Mouse (Mus musculus): ENCODE results near the gene Lurap1.

The Lurap1 gene

GRCm38 (mm10) chr4:116142269-116142668, 8.9 kb downstream of the Lurap1 start:
- POLR2A ChIA-PET = interaction anchor here in 3 of 4 experiments (0.6 to 2.7 kb wide), 4 partner anchors 12 to 534 kb away, joined by 3 to 10 read pairs (median 3); partner anchors contain the start of genes Gpbp1l1 (in 1 of the 3), Lrrc41 (in 1 of the 3) and Uqcrh (in 1 of the 3)
- CTCF ChIA-PET = no interaction called here

DNA sequence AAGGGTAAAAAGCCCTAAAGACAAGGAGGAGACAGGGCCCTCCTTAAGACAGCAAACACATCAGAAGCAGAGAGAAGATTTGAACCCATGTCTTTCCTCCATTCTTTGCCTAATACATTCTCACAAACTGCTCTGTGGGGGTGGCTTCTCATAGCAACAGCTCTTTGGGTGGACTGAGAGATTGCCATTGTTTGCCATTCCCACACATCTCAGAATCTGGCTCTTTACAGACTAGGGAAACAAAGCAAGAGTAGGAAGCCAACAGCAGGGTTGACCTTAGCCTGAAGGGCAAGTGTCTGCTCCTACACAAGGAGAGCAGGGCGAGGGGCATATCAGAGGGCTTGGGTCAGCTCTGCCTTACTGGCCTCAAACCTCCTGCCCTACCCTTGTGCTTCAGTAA, 9.4 kb downstream of the Lurap1 start:
- POLR2A ChIA-PET = interaction anchor here in 2 of 4 experiments (0.9 to 2.5 kb wide), 6 partner anchors 11 to 416 kb away, joined by 3 to 15 read pairs (median 3); partner anchors contain the start of genes Gpbp1l1 (in 1 of the 2), Nsun4 (in 1 of the 2), Pomgnt1 (in 1 of the 2) and Rad54l (in 1 of the 2)
- CTCF ChIA-PET = no interaction called here

- POLR2A ChIA-PET = interaction anchor here in 2 of 4 experiments (0.5 to 2.6 kb wide), 16 partner anchors 10 to 544 kb away, joined by 3 to 15 read pairs (median 4); partner anchors contain the start of genes Nsun4 (in 2 of the 2), Pomgnt1 (in 2 of the 2), Rad54l (in 2 of the 2) and Gpbp1l1 (in 1 of the 2)
- CTCF ChIA-PET = interaction anchor here in 1 of 4 experiments (0.6 kb wide), 1 partner anchor 17 kb away, joined by 3 read pairs; no protein-coding TSS in a partner anchor
Measured at GRCm38 (mm10) chr4:116140801-116141574, 10.2 kb downstream of the Lurap1 start.

GRCm38 (mm10) chr4:116137421-116137996, 13.6 kb downstream of the Lurap1 start:
- POLR2A ChIA-PET = interaction anchor here (0.5 to 2.3 kb wide), 20 partner anchors 8 to 275 kb away, joined by 3 to 13 read pairs (median 4); partner anchors contain the start of genes Pomgnt1 (in 3 of the 4), Rad54l (in 3 of the 4), Tspan1 (in 2 of the 4) and Lurap1 (in 1 of the 4)

GRCm38 (mm10) chr4:116134990-116135389, 16.1 kb downstream of the Lurap1 start:
- POLR2A ChIA-PET = interaction anchor here (0.7 to 3.4 kb wide), 17 partner anchors 9 to 106 kb away, joined by 3 to 20 read pairs (median 4); partner anchors contain the start of genes Pomgnt1 (in 4 of the 4), Rad54l (in 3 of the 4) and Pik3r3 (in 2 of the 4)
- CTCF ChIA-PET = interaction anchor here (0.5 to 1.8 kb wide), 22 partner anchors 8 to 313 kb away, joined by 3 to 10 read pairs (median 4); partner anchors contain the start of genes Pomgnt1 (in 2 of the 4), Rad54l (in 2 of the 4), 1700042G07Rik (in 1 of the 4) and Gm49337 (in 1 of the 4)

More at GRCm38 (mm10) chr4:116137421-116137996, 13.6 kb downstream of the Lurap1 start:
- CTCF ChIA-PET = interaction anchor here in 3 of 4 experiments (0.5 to 1.4 kb wide), 5 partner anchors 14 to 488 kb away, joined by 3 to 5 read pairs (median 3); partner anchors contain the start of genes Pomgnt1 (in 1 of the 3) and Rad54l (in 1 of the 3)

GRCm38 (mm10) chr4:116133126-116133525, 18.0 kb downstream of the Lurap1 start:
- POLR2A ChIA-PET = interaction anchor here in 3 of 4 experiments (0.6 to 3.4 kb wide), 7 partner anchors 10 to 537 kb away, joined by 3 to 20 read pairs (median 3); partner anchors contain the start of genes Lrrc41 (in 1 of the 3), Pik3r3 (in 1 of the 3), Pomgnt1 (in 1 of the 3) and Rad54l (in 1 of the 3)

DNA sequence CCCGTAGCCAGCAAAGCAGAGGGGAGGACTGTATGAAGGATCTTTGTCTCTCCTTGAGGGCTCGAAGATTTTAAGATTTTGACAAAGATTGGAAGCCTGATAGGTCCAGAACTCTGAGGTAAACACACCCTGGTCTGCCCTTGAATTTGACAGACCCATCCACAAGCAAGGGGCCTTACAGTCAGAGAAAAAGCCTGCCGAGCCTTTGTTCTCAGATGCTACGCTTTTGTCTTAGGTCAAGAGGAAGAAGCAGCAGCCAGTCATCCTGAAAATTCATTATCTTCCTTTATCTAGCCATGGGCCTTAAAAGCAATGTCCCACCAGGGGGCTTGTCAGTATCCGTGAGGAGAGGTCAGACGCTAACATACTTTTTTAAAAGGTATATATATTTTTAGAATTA, 23.2 kb downstream of the Lurap1 start:
- ChIA-PET CTCF (no interaction called here), POLR2A (no interaction called here)

More at GRCm38 (mm10) chr4:116133126-116133525, 18.0 kb downstream of the Lurap1 start:
- CTCF ChIA-PET = no interaction called here

DNA sequence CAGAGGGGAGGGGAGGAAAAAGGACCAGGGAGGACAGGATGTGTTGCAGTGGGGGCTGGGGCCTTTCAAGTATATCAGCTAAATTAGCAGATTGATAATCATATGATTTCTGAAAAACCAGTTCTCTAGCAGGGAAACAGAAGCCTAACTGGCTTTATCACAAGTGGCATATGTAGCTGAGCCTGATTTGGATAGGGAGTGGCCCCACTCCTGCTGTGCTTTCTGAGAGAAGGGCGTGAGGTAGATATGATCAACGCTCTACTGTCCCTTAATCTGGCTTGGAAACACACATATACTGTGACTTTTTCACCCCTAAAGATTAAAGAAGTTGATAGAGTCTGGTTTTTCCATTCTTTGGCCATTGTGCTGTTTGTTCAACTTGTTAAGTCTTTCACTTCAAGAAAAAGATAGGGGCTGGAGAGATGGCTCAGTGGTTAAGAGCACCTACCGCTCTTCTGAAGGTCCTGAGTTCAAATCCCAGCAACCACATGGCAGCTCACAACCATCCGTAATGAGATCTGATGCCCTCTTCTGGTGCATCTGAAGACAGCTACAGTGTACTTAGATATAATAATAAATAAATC, 25.2 kb downstream of the Lurap1 start:
- CTCF ChIA-PET = no interaction called here
- POLR2A ChIA-PET = interaction anchor here in 3 of 4 experiments (0.7 to 1.8 kb wide), 7 partner anchors 9 to 431 kb away, joined by 3 to 8 read pairs (median 3); partner anchors contain the start of genes Gpbp1l1 (in 1 of the 3) and Pik3r3 (in 1 of the 3)

GRCm38 (mm10) chr4:116123602-116124519, 27.3 kb downstream of the Lurap1 start, which contains the start of the genes Rad54l and Pomgnt1:
Gene Rad54l, minus strand, starts transcription at chr4:116123690.
Gene Pomgnt1, plus strand, starts transcription at chr4:116123840.
- POLR2A ChIA-PET = interaction anchor here (0.5 to 6.0 kb wide), 91 partner anchors 8 to 825 kb away, joined by 3 to 47 read pairs (median 4); partner anchors contain the start of genes Gpbp1l1 (in 3 of the 4), Lrrc41 (in 3 of the 4), Nsun4 (in 3 of the 4) and Pik3r3 (in 3 of the 4)
- CTCF ChIA-PET = interaction anchor here (0.7 to 2.2 kb wide), 10 partner anchors 11 to 97 kb away, joined by 3 to 8 read pairs (median 4); partner anchors contain the start of genes Lrrc41 (in 1 of the 4), Tspan1 (in 1 of the 4) and Uqcrh (in 1 of the 4)

- ChIA-PET CTCF (interaction anchor here in 3 of 4 experiments (0.5 to 2.2 kb wide), 8 partner anchors 12 to 1432 kb away, joined by 3 to 8 read pairs (median 6); partner anchors contain the start of genes Lrrc41 (in 1 of the 3) and Uqcrh (in 1 of the 3)), POLR2A (interaction anchor here (0.6 to 6.0 kb wide), 42 partner anchors 8 to 505 kb away, joined by 3 to 47 read pairs (median 10); partner anchors contain the start of genes Gpbp1l1 (in 3 of the 4), Lrrc41 (in 3 of the 4), Uqcrh (in 3 of the 4) and Nsun4 (in 2 of the 4))
Measured at GRCm38 (mm10) chr4:116122762-116123161, 28.4 kb downstream of the Lurap1 start.

GRCm38 (mm10) chr4:116111486-116111885, 39.7 kb downstream of the Lurap1 start:
- ChIA-PET POLR2A (interaction anchor here in 3 of 4 experiments (0.6 to 1.6 kb wide), 7 partner anchors 10 to 58 kb away, joined by 3 to 6 read pairs (median 4); partner anchors contain the start of genes Pomgnt1 (in 2 of the 3), Rad54l (in 2 of the 3) and Nsun4 (in 1 of the 3)), CTCF (interaction anchor here in 2 of 4 experiments (0.6 kb wide), 2 partner anchors 24 to 107 kb away, joined by 4 to 6 read pairs; no protein-coding TSS in a partner anchor)

DNA sequence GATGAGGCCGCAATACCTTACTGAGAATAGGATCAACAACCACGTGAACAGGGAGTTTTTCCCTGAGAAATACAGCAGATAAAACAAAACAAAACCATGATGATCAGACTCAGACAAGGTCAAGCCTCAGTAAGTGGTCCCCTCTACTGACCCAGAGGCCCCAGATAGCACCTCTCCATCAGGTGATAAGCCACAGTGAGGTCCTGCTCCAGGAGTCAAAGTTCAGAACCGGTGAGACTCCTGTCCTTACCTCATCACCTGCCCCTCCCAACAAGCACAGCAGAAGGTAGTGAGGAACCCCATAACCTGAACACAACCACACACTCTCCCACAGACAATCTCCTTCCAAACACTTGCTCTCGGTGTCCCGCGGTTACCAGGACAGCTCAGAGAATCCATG, 40.4 kb downstream of the Lurap1 start:
- CTCF ChIA-PET = no interaction called here
- POLR2A ChIA-PET = interaction anchor here in 3 of 4 experiments (0.5 to 1.6 kb wide), 5 partner anchors 9 to 57 kb away, joined by 3 to 6 read pairs (median 4); partner anchors contain the start of genes Nsun4 (in 1 of the 3), Pomgnt1 (in 1 of the 3) and Rad54l (in 1 of the 3)

GRCm38 (mm10) chr4:116105278-116105677, 45.9 kb downstream of the Lurap1 start:
- ChIA-PET CTCF (interaction anchor here in 1 of 4 experiments (0.7 kb wide), 1 partner anchor 71 kb away, joined by 3 read pairs; no protein-coding TSS in a partner anchor), POLR2A (interaction anchor here in 2 of 4 experiments (1.8 to 4.0 kb wide), 5 partner anchors 17 to 26 kb away, joined by 5 to 26 read pairs (median 10); partner anchors contain the start of genes Pomgnt1 (in 1 of the 2) and Rad54l (in 1 of the 2))

GRCm38 (mm10) chr4:116100959-116101358, 50.2 kb downstream of the Lurap1 start:
- CTCF ChIA-PET = no interaction called here

DNA sequence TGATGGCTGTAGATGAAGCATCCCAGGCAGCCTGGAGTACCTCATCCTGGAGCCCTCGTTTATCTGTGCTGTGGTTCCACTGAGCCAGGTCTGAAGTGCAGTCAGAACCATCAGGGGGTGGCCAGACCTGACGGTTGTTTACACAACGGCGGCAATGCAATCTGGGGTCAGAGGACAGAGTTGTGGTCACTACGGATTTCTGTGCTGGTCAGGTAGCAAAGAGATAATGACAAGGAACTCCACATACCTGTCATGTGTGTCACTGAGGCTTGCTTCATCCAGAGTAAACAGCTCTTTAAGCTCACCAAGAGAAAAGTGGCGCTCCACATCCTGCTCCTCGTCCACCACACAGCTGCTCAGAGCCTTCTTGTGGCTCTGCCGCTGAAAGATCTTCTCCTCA, 53.9 kb downstream of the Lurap1 start:
- CTCF ChIA-PET = interaction anchor here in 1 of 4 experiments (0.5 kb wide), 1 partner anchor 80 kb away, joined by 3 read pairs; no protein-coding TSS in a partner anchor
- POLR2A ChIA-PET = interaction anchor here in 2 of 4 experiments (1.7 to 3.3 kb wide), 3 partner anchors 8 to 22 kb away, joined by 4 to 20 read pairs (median 8); partner anchors contain the start of genes Lrrc41 (in 1 of the 2) and Uqcrh (in 1 of the 2)

More at GRCm38 (mm10) chr4:116100959-116101358, 50.2 kb downstream of the Lurap1 start:
- POLR2A ChIA-PET = interaction anchor here in 3 of 4 experiments (0.8 to 3.6 kb wide), 11 partner anchors 9 to 49 kb away, joined by 3 to 14 read pairs (median 4); partner anchors contain the start of genes Lrrc41 (in 3 of the 3), Uqcrh (in 3 of the 3), Nsun4 (in 1 of the 3) and Pomgnt1 (in 1 of the 3)

All from embryonic stem cell, embryonic (primary cell).